Mouse (Mus musculus) hindbrain, embryonic 14.5 days (tissue): ENCODE measurements around the gene Rad51b. TPM values are rescaled to one million over a fixed set of nuclear protein-coding genes. Genes with fewer than 3 reads are reported as not detected.

ENCODE experiments used
- ATAC-seq: fragments of 200-750 bp; cut with Nextera tagmentation; 2 replicates; pipeline ENCODE4 v1.8.0; 2017; ENCODE audit warnings: moderate number of reproducible peaks, mild to moderate bottlenecking, moderate TSS enrichment, moderate library complexity; ENCODE audit not compliant: low FRiP score
- DNase-seq: peaks from one replicate; pipeline ENCODE4 v3.0.0-alpha.2; 2015; ENCODE audit warnings: low spot score
- H3K27ac ChIP-seq: fragments of 300-500 bp; sonication (generic); 2 replicates; pipeline ENCODE4 v1.5.1; 2014; ENCODE audit warnings: mild to moderate bottlenecking, moderate library complexity
- H3K27me3 ChIP-seq: fragments of 300-500 bp; sonication (generic); 2 replicates; pipeline ENCODE4 v1.6.1; 2014; ENCODE audit warnings: mild to moderate bottlenecking, low read length, mixed read lengths; ENCODE audit not compliant: control insufficient read depth, insufficient read depth
- H3K36me3 ChIP-seq: fragments of 300-500 bp; sonication (generic); replicated peaks from 2 replicates; pipeline ENCODE4 v1.6.1; 2014; ENCODE audit not compliant: control insufficient read depth, insufficient read depth
- H3K4me1 ChIP-seq: fragments of 300-500 bp; sonication (generic); replicated peaks from 2 replicates; pipeline ENCODE4 v1.6.1; 2014; ENCODE audit warnings: antibody characterized with exemption, low read length, mixed read lengths; ENCODE audit not compliant: control insufficient read depth, insufficient read depth
- H3K4me2 ChIP-seq: fragments of 300-500 bp; sonication (generic); replicated peaks from 2 replicates; pipeline ENCODE4 v1.6.1; 2014; ENCODE audit warnings: mild to moderate bottlenecking, moderate library complexity
- H3K4me3 ChIP-seq: fragments of 300-500 bp; sonication (generic); replicated peaks from 2 replicates; pipeline ENCODE4 v1.5.1; 2014; ENCODE audit warnings: mild to moderate bottlenecking, low read length
- H3K9ac ChIP-seq: fragments of 300-500 bp; sonication (generic); 2 replicates; pipeline ENCODE4 v1.6.1; 2014
- H3K9me3 ChIP-seq: fragments of 300-500 bp; sonication (generic); 2 replicates; pipeline ENCODE4 v1.6.1; 2016; ENCODE audit warnings: low read length; ENCODE audit not compliant: control insufficient read depth
- WGBS: fragments of 180-500 bp; shearing (Covaris S2); extraction: QIAGEN DNeasy Blood & Tissue Kit; methylation state at CpG from one replicate; pipeline ENCODE4 v1.1.7; 2014; 5-methylcytosine and 5-hydroxymethylcytosine counted together
- polyA plus RNA-seq: library from polyadenylated mRNA; unstranded; fragments of >200 nt; fragmentation: Nextera tagmentation; extraction: Ambion mirVana; gene quantifications from 2 replicates; pipeline ENCODE4 v1.2.1, GENCODE M21; 2014

Rad51b gene
- polyA plus RNA-seq, 1 experiment from 2014 or later = 1.5 TPM

- H3K27ac ChIP-seq = peak overlapping the region; percentile 71
- no peak overlapping the region for H3K4me3 ChIP-seq
- no peak for DNase-seq
- ATAC-seq = no peak
- H3K36me3 ChIP-seq = no peaks in the 10 kb centered on the region
- WGBS = 75% methylated on average over 11 of the region's 11 CpGs
- H3K9me3 ChIP-seq = no peaks in the 10 kb centered on the region
- H3K4me2 ChIP-seq = no peak overlapping the region
- H3K4me1 ChIP-seq = 0 out of 2 replicates have a peak, but pooled peaks cover 12% of the 10 kb centered on the region
- no peaks in the 10 kb centered on the region for H3K27me3 ChIP-seq
- no peak overlapping the region for H3K9ac ChIP-seq
Observed at GRCm38 (mm10) chr12:79679251-79679901, 382.3 kb downstream of the Rad51b start.

GRCm38 (mm10) chr12:79679941-79680697, 383.0 kb downstream of the Rad51b start:
- no peaks in the 10 kb centered on the region for H3K36me3 ChIP-seq
- DNase-seq (peak; percentile 59), ATAC-seq (peak; percentile 88; the same call in 1 of the 2 replicates)
- H3K9me3 ChIP-seq = no peaks in the 10 kb centered on the region
- WGBS = 52% methylated on average over 9 of the region's 9 CpGs
- peak overlapping the region; percentile 71 for H3K27ac ChIP-seq
- H3K27me3 ChIP-seq = no peaks in the 10 kb centered on the region
- no peak overlapping the region for H3K4me2 ChIP-seq
- H3K4me3 ChIP-seq = no peak overlapping the region
- no peak overlapping the region for H3K9ac ChIP-seq
- H3K4me1 ChIP-seq = 0 out of 2 replicates have a peak, but pooled peaks cover 12% of the 10 kb centered on the region

DNA sequence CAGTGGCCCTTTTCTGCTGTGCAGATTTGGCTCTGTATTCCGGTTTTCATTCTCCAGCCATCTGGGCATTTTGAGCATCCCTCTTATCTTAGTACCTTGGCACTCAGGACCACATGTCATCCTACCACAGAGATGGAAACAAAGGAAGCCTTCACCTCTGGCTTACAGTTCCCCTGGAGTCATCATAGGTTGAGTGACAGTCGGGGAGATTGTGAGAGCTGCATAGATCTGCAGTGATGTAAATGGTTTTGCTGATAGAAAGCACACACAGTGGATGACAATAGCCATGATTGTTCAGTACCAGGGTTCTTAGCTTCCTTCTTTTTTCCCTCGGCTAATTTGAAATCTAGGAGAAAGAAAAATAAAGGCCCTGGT, 383.6 kb downstream of the Rad51b start:
- ATAC-seq (peak; percentile 71; the same call in 1 of the 2 replicates), DNase-seq (peak; percentile 31)
- Histone ChIP-seq H3K9me3 (no peaks in the 10 kb centered on the region), H3K27ac (peak overlapping the region; percentile 71), H3K4me3 (no peak overlapping the region), H3K4me2 (no peak overlapping the region), H3K4me1 (0 out of 2 replicates have a peak, but pooled peaks cover 12% of the 10 kb centered on the region), H3K36me3 (no peaks in the 10 kb centered on the region), H3K9ac (no peak overlapping the region), H3K27me3 (no peaks in the 10 kb centered on the region)
- 43% methylated on average over 3 of the region's 3 CpGs for WGBS

- no peak overlapping the region for H3K4me2 ChIP-seq
- no peak overlapping the region for H3K9ac ChIP-seq
- 0 out of 2 replicates have a peak, but pooled peaks cover 12% of the 10 kb centered on the region for H3K4me1 ChIP-seq
- no peak for DNase-seq
- peak overlapping the region; percentile 71; the same call in 1 of the 2 replicates for H3K27ac ChIP-seq
- H3K9me3 ChIP-seq = no peaks in the 10 kb centered on the region
- WGBS = 78% methylated on average over 6 of the region's 6 CpGs
- no peak overlapping the region for H3K4me3 ChIP-seq
- H3K27me3 ChIP-seq = no peaks in the 10 kb centered on the region
- H3K36me3 ChIP-seq = no peaks in the 10 kb centered on the region
- ATAC-seq = no peak
Observed at GRCm38 (mm10) chr12:79681571-79681970, 384.5 kb downstream of the Rad51b start.

DNA sequence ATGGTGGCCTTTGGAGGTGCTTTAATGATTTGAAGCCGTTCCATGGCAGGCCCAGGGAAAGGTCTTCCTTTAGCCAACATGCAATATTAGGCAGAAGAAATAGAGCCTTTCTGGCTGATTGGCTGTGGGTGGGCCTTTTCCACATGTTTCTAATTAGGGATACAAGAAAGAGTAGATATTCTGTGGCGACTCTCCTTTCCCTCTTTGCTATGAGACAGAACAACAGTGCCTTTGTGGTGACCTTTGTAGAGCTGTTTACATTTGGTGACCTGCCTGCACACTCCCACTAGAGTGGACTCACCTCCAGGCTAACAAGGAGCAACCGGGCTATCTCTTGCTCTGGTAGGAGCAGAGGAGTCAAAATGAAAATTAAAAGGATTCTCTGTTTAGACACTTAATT, 386.3 kb downstream of the Rad51b start:
- 55% methylated on average over 3 of the region's 3 CpGs for WGBS
- no peak for DNase-seq
- H3K27me3 ChIP-seq = no peaks in the 10 kb centered on the region
- H3K4me1 ChIP-seq = 0 out of 2 replicates have a peak, but pooled peaks cover 12% of the 10 kb centered on the region
- no peak for ATAC-seq
- no peak overlapping the region for H3K9ac ChIP-seq
- no peaks in the 10 kb centered on the region for H3K9me3 ChIP-seq
- no peak overlapping the region for H3K4me2 ChIP-seq
- no peak overlapping the region for H3K27ac ChIP-seq
- H3K4me3 ChIP-seq = no peak overlapping the region
- no peaks in the 10 kb centered on the region for H3K36me3 ChIP-seq

DNA sequence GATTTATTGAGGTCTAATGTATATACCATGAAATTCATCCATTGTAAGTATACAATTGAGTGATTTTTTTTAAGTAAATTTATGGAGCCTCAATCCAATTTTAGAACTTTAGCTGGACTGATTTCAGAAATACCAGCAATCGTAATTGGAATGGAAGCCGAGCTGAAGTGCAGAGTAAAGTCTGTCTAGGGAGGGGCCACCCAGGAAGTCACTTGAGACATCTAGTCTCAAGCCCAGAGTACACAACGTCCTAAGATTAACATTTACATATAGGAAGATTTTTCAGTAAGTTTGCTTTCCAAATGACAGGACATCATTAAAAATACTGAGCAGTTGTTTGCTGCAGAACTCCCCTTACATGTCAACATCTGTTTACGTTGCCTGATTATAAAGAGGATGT, 386.7 kb downstream of the Rad51b start:
- no peak for DNase-seq
- 0 out of 2 replicates have a peak, but pooled peaks cover 12% of the 10 kb centered on the region for H3K4me1 ChIP-seq
- H3K27ac ChIP-seq = no peak overlapping the region
- H3K36me3 ChIP-seq = no peaks in the 10 kb centered on the region
- WGBS = 86% methylated on average over 4 of the region's 4 CpGs
- H3K9ac ChIP-seq = no peak overlapping the region
- H3K9me3 ChIP-seq = no peaks in the 10 kb centered on the region
- no peaks in the 10 kb centered on the region for H3K27me3 ChIP-seq
- no peak for ATAC-seq
- no peak overlapping the region for H3K4me3 ChIP-seq
- no peak overlapping the region for H3K4me2 ChIP-seq

GRCm38 (mm10) chr12:79684338-79684737, 387.3 kb downstream of the Rad51b start:
- H3K9ac ChIP-seq = no peak overlapping the region
- ATAC-seq = no peak
- H3K4me3 ChIP-seq = no peak overlapping the region
- no peak overlapping the region for H3K4me2 ChIP-seq
- no peak for DNase-seq
- WGBS = 93% methylated on average over 2 of the region's 2 CpGs
- no peak overlapping the region for H3K27ac ChIP-seq
- no peaks in the 10 kb centered on the region for H3K27me3 ChIP-seq
- H3K9me3 ChIP-seq = no peaks in the 10 kb centered on the region
- 0 out of 2 replicates have a peak, but pooled peaks cover 9% of the 10 kb centered on the region for H3K4me1 ChIP-seq
- no peaks in the 10 kb centered on the region for H3K36me3 ChIP-seq

GRCm38 (mm10) chr12:79686594-79687325, 389.7 kb downstream of the Rad51b start:
- H3K4me3 ChIP-seq = no peak overlapping the region
- H3K9ac ChIP-seq = no peak overlapping the region
- H3K27ac ChIP-seq = no peak overlapping the region
- DNase-seq (no peak), ATAC-seq (no peak)
- H3K27me3 ChIP-seq = no peaks in the 10 kb centered on the region
- H3K4me2 ChIP-seq = no peak overlapping the region
- 54% methylated on average over 9 of the region's 9 CpGs for WGBS
- H3K9me3 ChIP-seq = no peaks in the 10 kb centered on the region
- no peaks in the 10 kb centered on the region for H3K36me3 ChIP-seq
- no peaks in the 10 kb centered on the region for H3K4me1 ChIP-seq
